Mouse (Mus musculus): ENCODE results near the gene Stab1. TPM values are rescaled to one million over a fixed set of nuclear protein-coding genes. Genes with fewer than 3 reads are reported as not detected.

The Stab1 gene
- total and polyA plus RNA-seq, 2 experiments from 2014 or later: 11.7 to 25.5 TPM

- peaks cover 46% of the 10 kb centered on the region for H3K36me3 ChIP-seq (ENCODE audit: insufficient read depth, low read length)
- ATAC-seq (ENCODE audit: low FRiP score) (no peak), DNase-seq (ENCODE audit: low spot score) (peak; percentile 33)
- 41% methylated on average over 16 of the region's 16 CpGs for WGBS
- no peak overlapping the region for H3K9ac ChIP-seq (replicated peaks; ENCODE audit: low read length, poor library complexity, severe bottlenecking)
- TF ChIP-seq CTCF (IDR thresholded peaks at IDR 0.05): no peak
- no peaks in the 10 kb centered on the region for H3K4me1 ChIP-seq (ENCODE audit: insufficient read depth, low read length)
- H3K4me2 ChIP-seq (ENCODE audit: low read depth, low read length, poor library complexity, severe bottlenecking): no peak overlapping the region
- no peaks in the 10 kb centered on the region for H3K9me3 ChIP-seq (ENCODE audit: low read length)
- H3K27ac ChIP-seq (ENCODE audit: low read depth, low read length): no peak overlapping the region
- no peak overlapping the region for H3K4me3 ChIP-seq (ENCODE audit: low read depth, low read length)
- no peaks in the 10 kb centered on the region for H3K27me3 ChIP-seq (ENCODE audit: insufficient read depth, low read length)
These were observed 29.4 kb upstream of the Stab1 start for GRCm38 (mm10) chr14:31197547-31198516.

GRCm38 (mm10) chr14:31195968-31196367 lies 27.5 kb upstream of the Stab1 start:
- ATAC-seq (ENCODE audit: low FRiP score) (no peak; the same call in 1 of the 2 replicates), DNase-seq (ENCODE audit: low spot score) (peak; percentile 50)
- peak; percentile 73 for TF ChIP-seq CTCF (IDR thresholded peaks at IDR 0.05)
- no peaks in the 10 kb centered on the region for H3K9me3 ChIP-seq (ENCODE audit: low read length)
- H3K27ac ChIP-seq (ENCODE audit: low read depth, low read length): no peak overlapping the region
- H3K4me3 ChIP-seq (ENCODE audit: low read depth, low read length): no peak overlapping the region
- no peaks in the 10 kb centered on the region for H3K4me1 ChIP-seq (ENCODE audit: insufficient read depth, low read length)
- peaks cover 49% of the 10 kb centered on the region for H3K36me3 ChIP-seq (ENCODE audit: insufficient read depth, low read length)
- H3K27me3 ChIP-seq (ENCODE audit: insufficient read depth, low read length): no peaks in the 10 kb centered on the region
- H3K9ac ChIP-seq (replicated peaks; ENCODE audit: low read length, poor library complexity, severe bottlenecking): no peak overlapping the region
- H3K4me2 ChIP-seq (ENCODE audit: low read depth, low read length, poor library complexity, severe bottlenecking): no peak overlapping the region

GRCm38 (mm10) chr14:31195521-31195920 lies 27.1 kb upstream of the Stab1 start:
- H3K27ac ChIP-seq (ENCODE audit: low read depth, low read length): no peak overlapping the region
- DNase-seq (ENCODE audit: low spot score) (no peak), ATAC-seq (ENCODE audit: low FRiP score) (no peak)
- 94% methylated on average over 4 of the region's 4 CpGs for WGBS
- H3K4me2 ChIP-seq (ENCODE audit: low read depth, low read length, poor library complexity, severe bottlenecking): no peak overlapping the region
- H3K4me3 ChIP-seq (ENCODE audit: low read depth, low read length): no peak overlapping the region
- H3K27me3 ChIP-seq (ENCODE audit: insufficient read depth, low read length): no peaks in the 10 kb centered on the region
- TF ChIP-seq CTCF (IDR thresholded peaks at IDR 0.05): no peak
- peaks cover 51% of the 10 kb centered on the region for H3K36me3 ChIP-seq (ENCODE audit: insufficient read depth, low read length)
- no peak overlapping the region for H3K9ac ChIP-seq (replicated peaks; ENCODE audit: low read length, poor library complexity, severe bottlenecking)
- H3K4me1 ChIP-seq (ENCODE audit: insufficient read depth, low read length): no peaks in the 10 kb centered on the region
- no peaks in the 10 kb centered on the region for H3K9me3 ChIP-seq (ENCODE audit: low read length)

- DNase-seq (ENCODE audit: low spot score): peak; percentile 29
- no peak overlapping the region for H3K4me3 ChIP-seq (ENCODE audit: low read depth, low read length)
- no peak overlapping the region for H3K4me2 ChIP-seq (ENCODE audit: low read depth, low read length, poor library complexity, severe bottlenecking)
- no peak for ATAC-seq (ENCODE audit: low FRiP score)
- H3K9ac ChIP-seq (replicated peaks; ENCODE audit: low read length, poor library complexity, severe bottlenecking): no peak overlapping the region
- no peak overlapping the region for H3K27ac ChIP-seq (ENCODE audit: low read depth, low read length)
- H3K9me3 ChIP-seq (ENCODE audit: low read length): no peaks in the 10 kb centered on the region
- no peaks in the 10 kb centered on the region for H3K27me3 ChIP-seq (ENCODE audit: insufficient read depth, low read length)
- 77% methylated on average over 14 of the region's 14 CpGs for WGBS
- peaks cover 51% of the 10 kb centered on the region for H3K36me3 ChIP-seq (ENCODE audit: insufficient read depth, low read length)
- TF ChIP-seq CTCF (IDR thresholded peaks at IDR 0.05): no peak
- no peaks in the 10 kb centered on the region for H3K4me1 ChIP-seq (ENCODE audit: insufficient read depth, low read length)
These were observed 26.6 kb upstream of the Stab1 start for GRCm38 (mm10) chr14:31194891-31195513.

GRCm38 (mm10) chr14:31194441-31194840 lies 26.0 kb upstream of the Stab1 start:
- no peaks in the 10 kb centered on the region for H3K27me3 ChIP-seq (ENCODE audit: insufficient read depth, low read length)
- H3K4me2 ChIP-seq (ENCODE audit: low read depth, low read length, poor library complexity, severe bottlenecking): no peak overlapping the region
- H3K36me3 ChIP-seq (ENCODE audit: insufficient read depth, low read length): peaks cover 55% of the 10 kb centered on the region
- WGBS: 88% methylated on average over 2 of the region's 2 CpGs
- DNase-seq (ENCODE audit: low spot score) (no peak), ATAC-seq (ENCODE audit: low FRiP score) (no peak)
- no peaks in the 10 kb centered on the region for H3K9me3 ChIP-seq (ENCODE audit: low read length)
- H3K27ac ChIP-seq (ENCODE audit: low read depth, low read length): no peak overlapping the region
- H3K4me3 ChIP-seq (ENCODE audit: low read depth, low read length): no peak overlapping the region
- H3K9ac ChIP-seq (replicated peaks; ENCODE audit: low read length, poor library complexity, severe bottlenecking): no peak overlapping the region
- no peaks in the 10 kb centered on the region for H3K4me1 ChIP-seq (ENCODE audit: insufficient read depth, low read length)
- no peak for TF ChIP-seq CTCF (IDR thresholded peaks at IDR 0.05)

GRCm38 (mm10) chr14:31193791-31194190 lies 25.4 kb upstream of the Stab1 start:
- Histone ChIP-seq H3K4me3 (ENCODE audit: low read depth, low read length) (no peak overlapping the region), H3K9me3 (ENCODE audit: low read length) (no peaks in the 10 kb centered on the region), H3K36me3 (ENCODE audit: insufficient read depth, low read length) (peaks cover 62% of the 10 kb centered on the region), H3K27ac (ENCODE audit: low read depth, low read length) (no peak overlapping the region), H3K4me2 (ENCODE audit: low read depth, low read length, poor library complexity, severe bottlenecking) (no peak overlapping the region), H3K4me1 (ENCODE audit: insufficient read depth, low read length) (no peaks in the 10 kb centered on the region; the same call in 1 of the 2 replicates), H3K9ac (replicated peaks; ENCODE audit: low read length, poor library complexity, severe bottlenecking) (no peak overlapping the region), H3K27me3 (ENCODE audit: insufficient read depth, low read length) (no peaks in the 10 kb centered on the region)
- no peak for ATAC-seq (ENCODE audit: low FRiP score)
- DNase-seq (ENCODE audit: low spot score): peak; percentile 26
- 81% methylated on average over 7 of the region's 7 CpGs for WGBS
- TF ChIP-seq CTCF (IDR thresholded peaks at IDR 0.05): no peak

Data from midbrain, postnatal 0 days (tissue).